Mouse (Mus musculus) CH12.LX (cell line): ENCODE results near the gene Cyb561. TPM values are rescaled to one million over a fixed set of nuclear protein-coding genes. Genes with fewer than 3 reads are reported as not detected.

Experiments used
- DNase-seq: peaks from one replicate; pipeline ENCODE4 v3.0.0-alpha.2; 2013; ENCODE audit errors: extremely low read depth
- H3K27ac ChIP-seq: 2 replicates; pipeline ENCODE4 v1.5.1; 2012; ENCODE audit warnings: low read depth, mild to moderate bottlenecking, control low read depth, moderate library complexity; ENCODE audit not compliant: insufficient read depth
- H3K27me3 ChIP-seq: replicated peaks from 2 replicates; pipeline ENCODE3; 2012; ENCODE audit warnings: inconsistent platforms
- H3K36me3 ChIP-seq, 2 experiments: replicated peaks in 1 of 2; 2 replicates each; pipeline versions ENCODE3 to v1.6.1; 2012; ENCODE audit warnings: inconsistent platforms in 1 of 2, low read length in 1 of 2, mild to moderate bottlenecking in 1 of 2, mixed read lengths in 1 of 2, moderate library complexity in 1 of 2; ENCODE audit not compliant: control insufficient read depth in 1 of 2, insufficient read depth in 1 of 2
- H3K4me1 ChIP-seq, 2 experiments: 2 replicates each; pipeline ENCODE4 v1.6.1; 2012; ENCODE audit warnings: inconsistent platforms in 1 of 2, moderate library complexity in 1 of 2; ENCODE audit not compliant: insufficient read depth in 2 of 2, control insufficient read depth in 1 of 2
- H3K4me2 ChIP-seq: 2 replicates; pipeline ENCODE4 v1.6.1; 2012; ENCODE audit warnings: low read depth, mild to moderate bottlenecking, control low read depth; ENCODE audit not compliant: poor library complexity, insufficient read depth, severe bottlenecking
- H3K4me3 ChIP-seq, 3 experiments: fragments of 150-350 bp in 1 of 3; sonication (generic) in 1 of 3; replicated peaks in 1 of 3; 2 replicates each; pipeline versions ENCODE3 to v1.5.1; 2011 to 2012; ENCODE audit warnings: low read depth in 2 of 3, low read length in 2 of 3, mild to moderate bottlenecking in 2 of 3, moderate library complexity in 2 of 3, control low read depth in 1 of 3, improper control_type of control experiment in 1 of 3, inconsistent platforms in 1 of 3, mixed read lengths in 1 of 3; ENCODE audit not compliant: poor library complexity in 1 of 3
- H3K79me2 ChIP-seq: replicated peaks from 2 replicates; pipeline ENCODE4 v1.6.1; 2012; ENCODE audit warnings: mild to moderate bottlenecking, moderate library complexity; ENCODE audit not compliant: control insufficient read depth, poor library complexity, insufficient read depth, severe bottlenecking; ENCODE audit errors: extremely low read depth
- H3K9ac ChIP-seq: 2 replicates; pipeline ENCODE4 v1.6.1; 2012; ENCODE audit warnings: low read depth, mild to moderate bottlenecking, control low read depth, moderate library complexity; ENCODE audit not compliant: insufficient read depth
- H3K9me3 ChIP-seq: replicated peaks from 2 replicates; pipeline ENCODE3; 2012; ENCODE audit warnings: low read length, inconsistent platforms, mixed read lengths
- BHLHE40 ChIP-seq: IDR thresholded peaks from 2 replicates; pipeline ENCODE4 v1.6.1; 2011; ENCODE audit warnings: mild to moderate bottlenecking, low read depth, low read length, improper control_type of control experiment
- CHD1 ChIP-seq: IDR thresholded peaks from 2 replicates; pipeline ENCODE4 v1.6.1; 2012; ENCODE audit warnings: low read depth, low read length, improper control_type of control experiment, inconsistent platforms
- CTCF ChIP-seq, 2 experiments: IDR thresholded peaks in 1 of 2; conservative IDR thresholded peaks in 1 of 2; 2 replicates each; pipeline ENCODE4 v1.5.1; 2011 to 2012; ENCODE audit warnings: low read depth in 2 of 2, low read length in 2 of 2, improper control_type of control experiment in 1 of 2, inconsistent platforms in 1 of 2, mild to moderate bottlenecking in 1 of 2, moderate library complexity in 1 of 2
- ELF1 ChIP-seq: IDR thresholded peaks from 2 replicates; pipeline ENCODE4 v1.6.1; 2014; ENCODE audit warnings: low read depth, mild to moderate bottlenecking, inconsistent platforms, low read length, improper control_type of control experiment
- IRF4 ChIP-seq: IDR thresholded peaks from 2 replicates; pipeline ENCODE4 v1.6.1; 2014; ENCODE audit warnings: low read depth, mild to moderate bottlenecking, inconsistent platforms, low read length, improper control_type of control experiment
- JUN ChIP-seq: IDR thresholded peaks from 2 replicates; pipeline ENCODE4 v1.6.1; 2011; ENCODE audit warnings: low read depth, mild to moderate bottlenecking, low read length, improper control_type of control experiment, moderate library complexity; ENCODE audit not compliant: insufficient read depth
- JUND ChIP-seq: conservative IDR thresholded peaks from 2 replicates; pipeline ENCODE4 v1.6.1; 2011; ENCODE audit warnings: low read depth, low read length, improper control_type of control experiment
- KAT2A ChIP-seq: IDR thresholded peaks from 2 replicates; pipeline ENCODE4 v1.6.1; 2012; ENCODE audit warnings: low read length, improper control_type of control experiment, inconsistent platforms; ENCODE audit not compliant: insufficient replicate concordance
- MAFK ChIP-seq: IDR thresholded peaks from 2 replicates; pipeline ENCODE4 v1.6.1; 2011; ENCODE audit warnings: low read length, improper control_type of control experiment; ENCODE audit not compliant: insufficient replicate concordance
- MXI1 ChIP-seq: IDR thresholded peaks from 2 replicates; pipeline ENCODE4 v1.6.1; 2011; ENCODE audit warnings: mild to moderate bottlenecking, low read depth, low read length, improper control_type of control experiment
- MYC ChIP-seq: IDR thresholded peaks from 2 replicates; pipeline ENCODE4 v1.6.1; 2011; ENCODE audit warnings: low read depth, mild to moderate bottlenecking, improper control_type of control experiment, low read length
- NELFE ChIP-seq: IDR thresholded peaks from 2 replicates; pipeline ENCODE4 v1.6.1; 2011; ENCODE audit warnings: low read depth, low read length, improper control_type of control experiment
- NRF1 ChIP-seq: IDR thresholded peaks from 2 replicates; pipeline ENCODE4 v1.6.1; 2014; ENCODE audit warnings: low read depth, mild to moderate bottlenecking, inconsistent platforms, low read length, improper control_type of control experiment, moderate library complexity
- RAD21 ChIP-seq: IDR thresholded peaks from 2 replicates; pipeline ENCODE4 v1.6.1; 2011; ENCODE audit warnings: low read depth, mild to moderate bottlenecking, low read length, improper control_type of control experiment, moderate library complexity
- SMC3 ChIP-seq: IDR thresholded peaks from 2 replicates; pipeline ENCODE4 v1.6.1; 2011; ENCODE audit warnings: low read depth, low read length, improper control_type of control experiment
- USF1 ChIP-seq: IDR thresholded peaks from 2 replicates; pipeline ENCODE4 v1.6.1; 2014; ENCODE audit warnings: low read depth, mild to moderate bottlenecking, inconsistent platforms, low read length, improper control_type of control experiment
- ZC3H11A ChIP-seq: IDR thresholded peaks from 2 replicates; pipeline ENCODE4 v1.6.1; 2012; ENCODE audit warnings: low read depth, mild to moderate bottlenecking, inconsistent platforms, low read length, improper control_type of control experiment
- ZMIZ1 ChIP-seq: IDR thresholded peaks from 2 replicates; pipeline ENCODE4 v1.6.1; 2012; ENCODE audit warnings: low read depth, mild to moderate bottlenecking, inconsistent platforms, low read length, improper control_type of control experiment
- ZNF384 ChIP-seq: IDR thresholded peaks from 2 replicates; pipeline ENCODE4 v1.6.1; 2012; ENCODE audit warnings: low read depth, low read length, improper control_type of control experiment, inconsistent platforms
- dilution Hi-C: fragments of 300-500 bp; cut with MboI; formaldehyde crosslinking; loops from 2 replicates; pipeline ENCODE4 v1.14.3; 2020; ENCODE audit warnings: low sequenced_read_pairs; ENCODE audit not compliant: extremely low pct_unique_long_range_greater_than_20kb, extremely low pct_ligation_motif_present
- in situ Hi-C: fragments of 300-500 bp; cut with MboI; formaldehyde crosslinking; loops from 3 replicates; pipeline ENCODE4 v1.14.3; 2019; ENCODE audit warnings: low sequenced_read_pairs, low pct_ligation_motif_present, low pct_unique_long_range_greater_than_20kb, mixed read lengths
- polyA plus RNA-seq: library from polyadenylated mRNA; unstranded; fragments of >175 nt; gene quantifications from 2 replicates; pipeline ENCODE4 v1.2.1, GENCODE M21; 2012; ENCODE audit warnings: low read depth; ENCODE audit not compliant: insufficient read length
- total RNA-seq, 2 experiments: library from RNA; depleted of rRNA; stranded (reverse); fragments of 300-350 nt in 1 of 2; fragments of >200 nt in 1 of 2; gene quantifications; 2 replicates each; pipeline ENCODE4 v1.2.3; 2012 to 2014

Gene Cyb561
- total and polyA plus RNA-seq, 3 experiments, result 0.20 to 3.9 (median 0.51) TPM

DNA sequence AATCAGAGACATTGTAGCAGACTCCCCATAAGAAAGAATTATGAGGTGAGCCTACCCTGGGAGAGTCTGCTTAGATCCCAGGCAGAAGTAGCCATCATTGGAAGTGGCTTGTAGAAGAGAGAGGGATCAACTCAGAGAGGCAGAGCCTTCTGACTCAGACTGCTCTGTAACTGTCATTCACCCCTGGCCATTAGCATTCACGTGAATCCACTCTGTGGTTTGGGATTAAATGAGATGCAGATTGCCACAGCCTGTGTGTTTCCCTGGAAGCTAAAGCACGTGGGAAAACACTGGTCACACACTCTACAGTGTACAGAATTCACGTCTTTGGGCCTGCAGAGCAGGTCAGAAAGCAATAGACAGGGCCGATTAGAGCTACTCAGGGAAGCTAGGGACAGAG is 31.3 kb upstream of the Cyb561 start:
- Histone ChIP-seq H3K4me2 (no peak overlapping the region), H3K27ac (no peak overlapping the region), H3K4me3 (no peak overlapping the region), H3K79me2 (no peaks in the 10 kb centered on the region), H3K9ac (no peak overlapping the region), H3K36me3 (no peaks in the 10 kb centered on the region), H3K9me3 (peaks cover 5% of the 10 kb centered on the region), H3K4me1 (no peaks in the 10 kb centered on the region), H3K27me3 (peaks cover 85% of the 10 kb centered on the region)
- DNase-seq, result no peak
- dilution Hi-C loops (no loop called here), in situ Hi-C loops (no loop called here)
- TF ChIP-seq USF1 (no peak), MYC (no peak), ZC3H11A (no peak), CHD1 (no peak), KAT2A (no peak), NRF1 (no peak), ELF1 (no peak), RAD21 (no peak)

DNA sequence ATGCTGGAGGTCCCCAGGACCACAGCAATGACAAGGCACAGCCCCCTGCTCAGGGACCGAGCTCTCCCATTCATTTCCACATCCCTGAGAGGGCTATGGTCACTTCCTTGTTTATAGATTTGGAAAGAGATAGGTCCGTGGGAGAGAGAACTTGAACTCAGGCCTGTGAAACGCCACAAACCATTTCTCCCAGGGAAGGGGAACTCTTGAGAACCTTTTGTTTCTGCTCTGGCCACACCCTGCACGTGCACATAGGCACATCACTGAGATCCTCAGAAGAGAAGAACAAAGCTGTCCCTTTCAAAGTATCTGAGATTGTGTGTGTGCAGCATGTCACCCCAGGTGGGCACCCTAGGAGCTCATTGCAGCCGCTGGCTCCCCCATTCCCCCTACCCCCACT is 25.5 kb upstream of the Cyb561 start:
- no peak overlapping the region for H3K9ac ChIP-seq

DNA sequence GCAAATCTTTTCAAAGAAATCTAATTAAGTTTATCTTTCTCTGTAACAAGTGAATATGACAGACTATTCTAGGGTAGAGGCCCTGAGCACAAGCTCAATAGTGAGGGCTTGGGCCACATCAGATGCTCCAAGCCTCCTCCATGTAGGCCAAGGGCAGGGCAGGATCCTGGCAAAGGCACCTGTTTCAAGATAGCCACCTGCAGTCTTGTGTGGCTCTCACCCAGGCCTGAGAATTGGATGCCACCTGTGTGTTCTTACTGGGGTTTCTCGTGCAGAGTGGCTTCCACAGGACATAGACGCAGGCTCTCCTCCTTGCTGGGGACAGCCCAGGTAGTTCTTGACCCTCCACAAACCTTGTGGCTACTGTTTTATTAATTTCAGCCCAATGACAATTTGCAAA is 25.1 kb upstream of the Cyb561 start:
- DNase-seq, result no peak
- no peak overlapping the region for H3K4me3 ChIP-seq
- no peaks in the 10 kb centered on the region for H3K9me3 ChIP-seq
- H3K27me3 ChIP-seq, result peaks cover 94% of the 10 kb centered on the region
- in situ Hi-C loops, result no loop called here
- H3K27ac ChIP-seq, result no peak overlapping the region
- H3K4me1 ChIP-seq, result no peaks in the 10 kb centered on the region
- H3K4me2 ChIP-seq, result no peak overlapping the region
- no peaks in the 10 kb centered on the region for H3K79me2 ChIP-seq
- TF ChIP-seq MYC (no peak), MAFK (no peak), ZNF384 (no peak), JUND (no peak), IRF4 (no peak), CTCF (conservative IDR thresholded peaks at IDR 0.05 in 1 of 2, IDR thresholded peaks at IDR 0.05 in 1 of 2; ENCODE audit: low read depth in 2 of 2, low read length in 2 of 2) (no peak), NELFE (no peak), JUN (no peak), SMC3 (no peak), MXI1 (no peak)
- no peak overlapping the region for H3K9ac ChIP-seq
- dilution Hi-C loops, result no loop called here
- H3K36me3 ChIP-seq, result no peaks in the 10 kb centered on the region

More for the DNA sequence above, 25.5 kb upstream of the Cyb561 start:
- no peak overlapping the region for H3K27ac ChIP-seq
- no peak overlapping the region for H3K4me3 ChIP-seq
- peaks cover 92% of the 10 kb centered on the region for H3K27me3 ChIP-seq
- H3K79me2 ChIP-seq, result no peaks in the 10 kb centered on the region
- H3K4me2 ChIP-seq, result no peak overlapping the region
- dilution Hi-C loops, result no loop called here
- H3K9me3 ChIP-seq, result no peaks in the 10 kb centered on the region
- TF ChIP-seq BHLHE40 (peak; percentile 13; the same call in 1 of the 2 replicates), ZMIZ1 (no peak)
- TF ChIP-seq, all 38 proteins: peak for 1
- no peak for DNase-seq
- Histone ChIP-seq H3K36me3 (no peaks in the 10 kb centered on the region), H3K4me1 (no peaks in the 10 kb centered on the region)
- in situ Hi-C loops, result no loop called here
